Mouse (Mus musculus): ENCODE data around the gene Uvrag.

Gene Uvrag

DNA sequence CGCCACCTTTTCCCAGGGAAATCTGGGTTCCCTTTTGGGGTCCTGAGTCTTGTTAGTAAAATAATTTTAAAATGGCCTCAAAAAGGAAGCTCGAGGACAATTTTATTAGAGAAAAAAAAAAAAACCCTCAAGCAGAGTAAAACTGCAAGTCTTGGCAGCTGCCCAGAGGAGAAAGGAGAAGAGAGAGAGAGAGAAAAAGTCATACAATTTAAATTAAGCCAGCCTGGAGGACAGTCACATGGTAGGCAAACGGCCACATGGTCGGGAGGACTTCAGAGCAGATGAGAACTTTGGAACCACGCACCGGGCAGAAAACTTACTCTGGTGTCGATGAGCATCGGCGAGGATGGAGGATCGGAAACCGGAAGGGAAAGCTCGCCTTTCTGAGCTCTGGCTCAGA is 269.1 kb downstream of the Uvrag start:
- DNase-seq = no peak

DNA sequence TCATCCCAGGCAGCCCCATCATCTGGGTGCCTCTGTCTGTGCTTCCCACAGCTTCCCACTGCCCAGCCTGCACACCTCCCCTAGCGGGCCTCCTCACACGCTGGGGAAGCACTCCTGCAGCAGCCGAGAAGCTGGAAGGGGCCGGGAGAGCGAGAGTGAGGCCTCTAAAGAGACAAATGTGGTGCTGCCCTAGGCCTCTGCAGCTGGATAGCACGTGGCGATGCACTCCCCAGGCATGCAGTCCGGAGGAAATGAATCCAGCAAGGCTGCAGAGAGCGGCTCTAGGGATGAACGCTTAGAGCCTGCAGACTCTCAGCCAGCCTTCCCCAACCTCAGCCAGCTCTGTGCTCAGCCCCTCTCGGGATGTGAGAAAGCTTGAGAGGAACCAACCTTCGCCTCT is 270.1 kb downstream of the Uvrag start:
- DNase-seq = no peak

- DNase-seq = no peak
These were observed 271.9 kb downstream of the Uvrag start for GRCm38 (mm10) chr7:98869070-98869469.

DNA sequence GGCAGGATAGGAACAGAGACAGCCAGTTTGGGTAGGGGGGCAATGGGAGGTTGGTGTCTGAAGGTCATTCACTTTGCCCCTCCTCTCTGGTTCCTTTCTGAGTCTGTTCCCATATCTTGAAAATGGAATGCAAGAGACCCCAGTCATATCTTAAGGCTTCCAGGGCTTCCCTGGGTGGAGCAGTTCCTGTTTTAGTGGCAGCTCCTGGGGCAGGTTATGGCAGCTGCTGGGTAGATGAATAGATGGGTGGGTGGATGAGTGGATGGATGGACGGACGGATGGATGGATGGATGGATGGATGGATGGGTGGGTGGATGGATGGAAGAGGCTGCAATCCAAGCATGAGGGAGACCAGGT is 273.2 kb downstream of the Uvrag start:
- no peak for DNase-seq

- DNase-seq = peak in 1 of 2 experiments; percentile 48
These were observed 273.7 kb downstream of the Uvrag start for GRCm38 (mm10) chr7:98867053-98867793.

GRCm38 (mm10) chr7:98863969-98864718 is 276.8 kb downstream of the Uvrag start:
- DNase-seq = no peak

DNA sequence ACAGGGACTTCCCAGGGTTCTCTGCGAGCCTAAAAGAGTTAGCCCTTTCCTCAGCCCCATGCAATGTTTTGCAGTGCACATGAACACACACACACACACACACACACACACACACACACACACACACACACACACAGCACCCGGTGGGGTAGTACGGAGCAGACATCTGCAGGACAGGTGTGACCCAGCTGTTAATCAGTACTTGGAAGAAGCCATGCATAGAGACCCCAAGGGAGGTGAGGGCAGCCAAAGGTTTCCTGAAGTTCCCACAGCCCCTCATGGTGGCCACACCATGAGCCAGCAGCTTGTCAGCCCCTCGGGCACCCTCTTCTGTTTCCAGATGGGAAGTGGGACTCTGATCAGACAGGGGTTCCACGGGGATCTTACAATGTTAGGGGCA is 277.9 kb downstream of the Uvrag start:
- DNase-seq = no peak

DNA sequence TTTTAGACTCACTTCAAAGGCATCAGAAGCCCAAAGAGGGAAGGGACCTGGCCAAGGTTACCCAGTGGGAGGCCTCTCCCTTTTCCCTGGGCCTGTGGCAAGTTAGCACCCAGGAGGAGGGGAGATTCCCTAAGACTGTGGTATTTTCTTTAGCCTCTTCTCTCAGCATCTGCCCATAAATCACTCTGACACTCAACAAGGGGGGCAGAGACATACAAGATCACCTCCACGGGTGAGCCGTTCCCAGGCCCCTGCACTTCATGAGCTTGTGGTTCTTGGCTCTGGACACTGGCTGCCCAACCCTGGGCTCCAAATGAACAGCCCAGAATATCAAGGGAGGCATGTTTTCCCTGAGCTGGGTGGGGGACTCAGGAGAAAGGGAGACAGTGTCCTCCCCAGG is 279.9 kb downstream of the Uvrag start:
- no peak for DNase-seq

- no peak for DNase-seq
These were observed 283.8 kb downstream of the Uvrag start for GRCm38 (mm10) chr7:98857094-98857493.

DNA sequence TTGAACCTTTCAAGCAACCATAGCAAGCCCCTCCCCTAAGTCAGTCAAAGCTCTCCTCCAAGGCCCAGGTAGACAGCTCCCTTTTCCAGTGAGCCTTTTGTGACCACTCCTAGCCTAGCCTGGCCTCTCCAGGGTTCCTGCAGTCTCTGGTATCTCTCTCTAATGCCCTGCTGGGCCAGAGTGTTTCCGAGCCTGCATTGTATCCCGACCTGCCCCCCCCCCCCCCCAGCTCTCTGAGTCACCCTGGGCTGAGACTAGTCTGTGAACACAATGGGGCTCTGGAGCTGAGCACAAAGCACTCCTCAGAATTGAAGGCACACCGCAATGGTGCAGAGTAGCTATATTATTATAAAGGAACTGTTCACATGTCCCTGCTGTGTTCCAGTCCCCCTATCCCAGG is 284.8 kb downstream of the Uvrag start:
- DNase-seq = no peak

GRCm38 (mm10) chr7:98855388-98855787 is 285.6 kb downstream of the Uvrag start:
- DNase-seq = no peak

DNA sequence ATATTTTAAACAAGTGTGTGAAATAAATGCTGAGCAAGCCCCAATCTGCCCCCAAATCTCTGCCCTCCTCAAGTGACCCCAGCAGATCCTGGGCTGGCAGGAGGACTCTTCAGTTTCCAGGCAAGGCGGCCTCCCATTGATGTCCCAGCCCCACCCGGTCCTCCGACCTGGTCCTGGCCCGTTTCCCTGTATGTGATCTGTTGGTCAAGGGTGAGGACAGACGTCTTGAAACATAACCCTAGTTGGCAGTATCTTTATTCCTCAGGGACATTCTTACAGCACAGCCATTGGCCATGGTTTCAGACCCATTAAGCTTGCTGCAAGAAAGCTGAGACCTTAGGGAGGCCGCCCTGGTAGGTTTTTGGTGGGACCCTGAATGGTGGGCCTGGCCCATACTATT is 287.1 kb downstream of the Uvrag start:
- DNase-seq = no peak

- DNase-seq = no peak
These were observed 287.8 kb downstream of the Uvrag start for GRCm38 (mm10) chr7:98852950-98853650.

DNA sequence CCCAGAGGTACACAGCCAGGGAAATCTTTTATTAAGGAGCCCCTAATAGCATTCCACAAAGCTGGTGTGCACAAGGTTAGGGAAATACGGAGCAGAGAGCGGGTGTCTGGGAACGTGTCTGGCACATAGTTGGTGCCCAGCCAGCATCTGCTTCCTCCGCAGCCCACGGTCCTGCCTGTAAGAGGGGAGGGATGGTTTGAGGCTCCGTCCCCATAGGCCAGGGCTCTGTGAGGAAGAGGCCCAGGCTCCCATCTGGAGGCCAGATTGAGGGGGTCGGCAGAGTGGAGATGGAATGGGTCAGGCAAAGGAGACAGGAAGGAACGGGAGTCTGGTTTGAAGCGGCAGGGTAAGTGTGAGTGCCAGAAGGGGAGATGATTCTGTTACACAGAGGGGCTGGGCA is 289.7 kb downstream of the Uvrag start:
- no peak for DNase-seq

DNA sequence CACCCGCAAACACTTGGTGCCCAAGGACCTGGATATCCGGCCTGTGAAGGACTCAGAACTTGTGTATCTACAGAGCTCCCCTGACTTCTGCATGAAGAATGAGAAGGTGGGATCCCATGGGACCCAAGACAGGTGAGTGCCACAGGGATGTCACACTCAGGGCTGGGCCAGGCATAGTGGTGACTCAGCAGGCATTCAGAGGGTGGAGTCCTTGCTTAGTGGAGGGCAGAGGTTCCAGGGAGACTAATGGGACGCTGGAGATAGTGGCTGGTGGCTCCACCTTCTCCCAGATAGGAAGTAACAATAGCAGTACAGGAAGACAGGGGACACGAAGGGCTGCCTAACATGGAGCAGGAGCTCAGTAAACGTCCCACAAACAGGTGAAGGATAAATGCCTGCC is 290.6 kb downstream of the Uvrag start:
- no peak for DNase-seq

DNA sequence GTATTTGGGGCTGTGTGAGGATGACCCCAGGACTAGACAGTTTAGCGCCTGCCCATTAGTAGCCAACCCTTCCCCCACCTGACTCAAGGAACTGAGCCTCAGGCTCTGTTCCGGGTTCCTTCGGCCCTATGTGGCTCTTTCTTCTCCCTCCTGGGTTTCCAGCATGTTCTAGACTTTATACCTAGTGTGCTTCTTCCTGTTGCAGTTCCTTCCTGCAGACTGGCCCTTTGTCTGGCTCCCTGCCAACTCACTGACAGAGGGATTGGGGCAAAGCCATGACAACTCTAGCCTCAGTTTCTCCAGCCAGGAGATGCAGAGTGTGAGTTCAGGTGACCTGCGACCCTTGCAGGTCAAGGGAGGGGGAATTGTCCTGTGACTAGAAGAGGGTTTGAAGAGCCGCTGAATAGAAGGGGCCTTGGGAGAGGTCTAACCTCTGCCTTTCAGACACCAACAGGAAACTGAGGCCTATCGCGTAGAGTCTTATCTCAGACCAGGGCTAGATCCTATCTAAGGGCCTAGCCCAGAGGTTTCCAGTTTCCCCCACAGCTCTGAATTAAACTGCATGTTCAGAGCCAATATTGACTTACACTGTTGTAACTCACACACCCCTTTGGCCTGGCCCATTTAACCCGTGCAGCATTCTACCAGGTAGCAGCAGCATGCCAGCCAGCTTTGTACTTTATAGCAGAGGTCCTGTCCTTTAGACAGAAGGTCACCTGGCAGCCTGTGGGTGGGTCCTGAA is 291.9 kb downstream of the Uvrag start:
- DNase-seq = peak in 1 of 2 experiments; percentile 53

GRCm38 (mm10) chr7:98843649-98844048 is 297.3 kb downstream of the Uvrag start:
- DNase-seq = no peak

DNA sequence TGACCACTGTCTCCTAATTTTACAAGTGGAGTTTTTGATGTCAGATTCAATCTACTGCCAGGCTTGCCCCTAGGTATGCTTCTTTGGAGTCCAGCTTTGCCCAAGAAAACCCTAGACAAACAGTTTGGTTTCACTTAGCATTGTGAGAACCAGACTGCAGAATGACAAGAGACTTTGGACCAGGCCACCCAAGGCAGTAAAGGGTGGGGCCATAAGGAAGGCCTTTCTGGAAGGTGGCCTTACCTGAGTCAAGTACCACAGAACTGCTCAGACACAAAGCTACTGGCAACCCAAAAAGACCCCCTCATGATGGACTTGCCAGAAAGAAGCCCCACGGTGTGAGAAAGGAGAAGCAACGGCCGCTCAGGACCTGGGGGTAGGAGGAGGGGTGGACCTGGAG is 297.9 kb downstream of the Uvrag start:
- DNase-seq = no peak

- DNase-seq = no peak
These were observed 299.1 kb downstream of the Uvrag start for GRCm38 (mm10) chr7:98841802-98842201.

GRCm38 (mm10) chr7:98840771-98841170 is 300.2 kb downstream of the Uvrag start:
- DNase-seq = no peak

GRCm38 (mm10) chr7:98839312-98839711 is 301.6 kb downstream of the Uvrag start:
- no peak for DNase-seq

DNA sequence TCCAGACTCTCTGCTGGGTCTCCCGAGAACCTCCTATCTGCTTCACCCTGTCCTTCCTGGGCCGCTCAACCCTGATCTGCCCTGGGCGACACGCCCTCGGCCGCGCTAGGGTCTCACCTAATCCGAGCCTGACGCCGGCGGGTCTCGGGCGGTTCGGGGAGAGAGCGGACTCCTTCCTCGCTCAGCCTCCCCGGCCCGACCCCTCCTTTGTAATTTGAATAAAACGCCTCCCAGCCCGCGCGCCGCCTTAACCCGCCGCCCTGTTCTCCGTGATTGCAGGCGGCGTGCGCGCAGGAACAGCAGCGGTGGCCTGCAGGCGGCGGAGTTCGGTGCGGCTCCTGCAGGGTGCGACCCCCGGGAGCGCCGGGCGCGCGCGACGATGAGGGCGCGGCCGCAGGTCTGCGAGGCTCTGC is 302.2 kb downstream of the Uvrag start:
- DNase-seq = peak; percentile 35 to 41

GRCm38 (mm10) chr7:98837901-98838300 is 303.0 kb downstream of the Uvrag start:
- DNase-seq = peak; percentile 91 to 93
